Mouse (Mus musculus): Measurements from ENCODE around the gene Pcsk6.

DNA sequence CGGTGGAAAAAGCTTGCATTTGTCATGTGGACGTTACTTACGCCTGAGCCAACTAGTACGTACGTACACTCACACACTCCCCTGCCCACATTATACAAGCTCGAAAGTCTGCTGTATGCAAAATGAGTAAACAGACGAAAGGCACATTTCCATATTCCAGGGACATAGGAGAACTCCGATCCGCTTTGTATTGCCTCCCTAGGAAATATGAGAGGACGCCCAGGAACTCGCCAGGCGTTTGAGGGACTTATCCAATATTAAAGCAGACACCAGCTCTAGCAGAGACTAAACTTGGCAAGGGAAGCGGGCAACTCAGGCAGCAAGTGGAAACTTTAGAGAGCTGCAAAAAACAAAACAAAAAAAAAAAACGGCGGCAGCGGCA is 147.3 kb downstream of the Pcsk6 start:
- TF ChIP-seq CTCF (IDR thresholded peaks at IDR 0.05; ENCODE audit: low read depth) = no peak
- TF ChIP-seq EP300 (IDR thresholded peaks at IDR 0.05; ENCODE audit: low read depth) = no peak

Measured in liver, embryonic 14.5 days (tissue).